Mouse (Mus musculus): ENCODE measurements around the gene Tmem131l. TPM values are rescaled to one million over a fixed set of nuclear protein-coding genes. Genes with fewer than 3 reads are reported as not detected.
A peak's percentile ranks its signal among the peaks of the same experiment; 100 is the strongest.
"Not testable (repeated sequence)": the region's sequence is repeated elsewhere in the genome, so short reads cannot be mapped to it uniquely, and the experiment has no call there.

Tmem131l gene
- polyA plus RNA-seq, 1 experiment, result 57.5 TPM

GRCm38 (mm10) chr3:83878801-83879200 lies 161.2 kb downstream of the Tmem131l start:
- Histone ChIP-seq H3K27ac (ENCODE audit: insufficient read depth, low read depth, low read length) (no peak overlapping the region), H3K4me1 (ENCODE audit: control insufficient read depth, insufficient read depth, low read length) (peaks cover 9% of the 10 kb centered on the region), H3K4me3 (ENCODE audit: insufficient read depth, low read length) (no peak overlapping the region)
- TF ChIP-seq CTCF (IDR thresholded peaks at IDR 0.05; ENCODE audit: low read depth, low read length), result no peak
- TF ChIP-seq POLR2A (IDR thresholded peaks at IDR 0.05; ENCODE audit: borderline replicate concordance, low read depth, low read length), result no peak

DNA sequence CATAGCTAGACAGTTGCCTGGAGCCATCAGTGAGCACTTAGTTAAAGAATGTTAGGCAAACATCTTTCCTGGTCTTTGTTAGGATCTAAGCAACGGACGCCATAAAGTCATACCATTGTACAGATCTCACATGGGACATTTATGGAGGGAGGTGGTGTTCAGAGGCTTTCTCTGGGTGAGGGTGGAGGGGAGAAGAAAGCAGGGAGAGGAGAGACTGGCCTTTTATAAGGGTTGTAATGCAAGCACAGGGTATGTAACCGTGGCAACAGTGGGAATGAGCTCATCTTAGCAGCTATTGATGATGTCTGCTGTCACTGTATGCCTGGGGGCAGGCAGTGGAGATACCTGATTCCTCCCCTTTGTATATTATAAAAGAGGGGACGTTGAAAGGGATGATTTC lies 163.7 kb downstream of the Tmem131l start:
- Histone ChIP-seq H3K27ac (ENCODE audit: insufficient read depth, low read depth, low read length) (no peak overlapping the region), H3K4me3 (ENCODE audit: insufficient read depth, low read length) (no peak overlapping the region), H3K4me1 (ENCODE audit: control insufficient read depth, insufficient read depth, low read length) (peaks cover 9% of the 10 kb centered on the region)
- TF ChIP-seq CTCF (IDR thresholded peaks at IDR 0.05; ENCODE audit: low read depth, low read length), result no peak
- no peak for TF ChIP-seq POLR2A (IDR thresholded peaks at IDR 0.05; ENCODE audit: borderline replicate concordance, low read depth, low read length)

- H3K4me3 ChIP-seq (ENCODE audit: insufficient read depth, low read length); H3K27ac ChIP-seq (ENCODE audit: insufficient read depth, low read depth, low read length); H3K4me1 ChIP-seq (ENCODE audit: control insufficient read depth, insufficient read depth, low read length): not testable (repeated sequence)
These were observed 164.9 kb downstream of the Tmem131l start for GRCm38 (mm10) chr3:83875078-83875477.

DNA sequence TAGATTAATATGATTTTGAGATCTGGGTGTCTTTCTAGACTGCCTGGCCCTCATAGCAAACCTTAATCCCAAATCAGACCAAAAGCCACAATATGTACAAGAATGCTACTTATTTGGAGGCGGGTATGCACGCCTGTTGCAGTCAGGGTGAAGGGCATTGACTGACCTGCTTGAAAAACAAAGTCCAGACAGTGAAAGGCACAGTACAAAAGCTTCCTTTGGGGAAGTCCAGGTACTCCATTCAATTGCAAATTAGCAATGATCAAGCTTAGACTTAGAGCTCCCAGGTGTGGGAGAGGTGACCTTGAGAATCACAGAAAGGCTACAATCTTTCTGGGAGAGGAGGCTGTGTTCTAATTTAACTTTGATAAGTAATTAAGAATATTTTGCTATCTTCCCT lies 167.1 kb downstream of the Tmem131l start:
- H3K4me1 ChIP-seq (ENCODE audit: control insufficient read depth, insufficient read depth, low read length); H3K4me3 ChIP-seq (ENCODE audit: insufficient read depth, low read length); H3K27ac ChIP-seq (ENCODE audit: insufficient read depth, low read depth, low read length): not testable (repeated sequence)

DNA sequence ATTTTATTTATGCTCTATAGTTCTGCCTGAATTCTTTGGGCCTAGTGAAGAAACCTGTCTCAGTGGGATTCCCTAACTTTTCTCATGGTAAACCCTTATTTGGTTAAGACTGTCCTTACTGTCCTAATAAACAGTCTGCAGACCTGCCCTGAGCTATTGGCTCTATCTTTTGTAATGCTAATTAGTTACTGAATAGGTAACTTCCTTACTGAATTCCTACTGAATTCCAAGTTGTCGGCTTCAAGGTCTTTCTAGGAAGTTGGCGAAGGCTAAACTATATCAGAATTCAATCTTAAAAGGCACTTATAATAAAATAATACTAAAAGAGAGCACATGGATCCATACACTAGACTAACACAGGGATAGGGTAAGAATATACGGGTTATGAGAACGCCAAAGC lies 168.0 kb downstream of the Tmem131l start:
- H3K4me1 ChIP-seq (ENCODE audit: control insufficient read depth, insufficient read depth, low read length), result peaks cover 12% of the 10 kb centered on the region
- H3K4me3 ChIP-seq (ENCODE audit: insufficient read depth, low read length); H3K27ac ChIP-seq (ENCODE audit: insufficient read depth, low read depth, low read length): not testable (repeated sequence)

- peaks cover 14% of the 10 kb centered on the region for H3K4me1 ChIP-seq (ENCODE audit: control insufficient read depth, insufficient read depth, low read length)
- H3K4me3 ChIP-seq (ENCODE audit: insufficient read depth, low read length); H3K27ac ChIP-seq (ENCODE audit: insufficient read depth, low read depth, low read length): not testable (repeated sequence)
These were observed 168.4 kb downstream of the Tmem131l start for GRCm38 (mm10) chr3:83871559-83871958.

DNA sequence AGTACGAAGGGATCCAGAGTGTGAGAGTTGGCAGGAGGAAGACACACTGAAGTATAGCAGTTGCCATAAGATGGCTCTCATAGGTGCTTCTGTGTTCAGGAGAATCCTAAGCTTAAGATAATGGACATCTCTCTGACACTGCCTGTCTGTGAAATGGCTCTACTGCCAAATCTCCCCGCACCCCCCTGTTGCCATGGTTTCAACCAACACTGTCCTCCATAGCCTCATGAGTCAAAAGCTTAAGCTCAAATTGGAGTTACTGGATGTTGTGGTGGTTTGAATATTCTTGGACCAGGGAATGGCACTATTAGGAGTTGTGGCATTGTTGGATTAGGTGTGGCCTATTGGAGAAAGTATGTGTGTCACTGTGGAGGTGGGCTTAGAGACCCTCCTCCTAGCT lies 170.2 kb downstream of the Tmem131l start:
- H3K4me1 ChIP-seq (ENCODE audit: control insufficient read depth, insufficient read depth, low read length), result peaks cover 12% of the 10 kb centered on the region
- no peak overlapping the region for H3K4me3 ChIP-seq (ENCODE audit: insufficient read depth, low read length)
- no peak overlapping the region for H3K27ac ChIP-seq (ENCODE audit: insufficient read depth, low read depth, low read length)
- no peak for TF ChIP-seq POLR2A (IDR thresholded peaks at IDR 0.05; ENCODE audit: borderline replicate concordance, low read depth, low read length)
- no peak for TF ChIP-seq CTCF (IDR thresholded peaks at IDR 0.05; ENCODE audit: low read depth, low read length)

- H3K27ac ChIP-seq (ENCODE audit: insufficient read depth, low read depth, low read length); H3K4me3 ChIP-seq (ENCODE audit: insufficient read depth, low read length): not testable (repeated sequence)
- peaks cover 32% of the 10 kb centered on the region for H3K4me1 ChIP-seq (ENCODE audit: control insufficient read depth, insufficient read depth, low read length)
These were observed 172.9 kb downstream of the Tmem131l start for GRCm38 (mm10) chr3:83867026-83867425.

- no peak overlapping the region for H3K4me3 ChIP-seq (ENCODE audit: insufficient read depth, low read length)
- no peak overlapping the region for H3K27ac ChIP-seq (ENCODE audit: insufficient read depth, low read depth, low read length)
- H3K4me1 ChIP-seq (ENCODE audit: control insufficient read depth, insufficient read depth, low read length), result peaks cover 46% of the 10 kb centered on the region
- TF ChIP-seq POLR2A (IDR thresholded peaks at IDR 0.05; ENCODE audit: borderline replicate concordance, low read depth, low read length) (no peak), CTCF (IDR thresholded peaks at IDR 0.05; ENCODE audit: low read depth, low read length) (no peak)
These were observed 174.8 kb downstream of the Tmem131l start for GRCm38 (mm10) chr3:83865216-83865615.

DNA sequence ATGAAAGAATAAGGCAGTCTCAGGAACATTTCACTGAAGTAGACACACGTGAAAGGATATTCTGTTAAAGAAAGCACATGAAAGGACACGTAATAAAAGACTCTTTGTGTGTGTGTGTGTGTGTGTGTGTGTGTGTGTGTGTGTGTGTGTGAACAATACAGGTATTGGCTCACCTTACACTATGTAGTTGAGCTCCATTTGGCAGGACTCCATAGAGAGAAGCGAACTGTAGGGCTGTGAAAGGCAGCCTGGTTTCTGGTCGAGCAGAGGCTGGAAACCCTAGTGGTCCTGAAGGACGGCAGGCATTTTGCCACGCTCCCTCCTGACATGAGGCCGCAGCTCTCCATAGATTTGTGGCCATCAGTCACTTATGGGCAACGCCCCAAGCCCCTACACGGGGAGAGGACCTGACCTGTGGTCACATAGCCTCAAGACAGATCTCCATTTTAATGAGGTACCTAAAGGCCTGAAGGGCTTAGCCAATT lies 175.9 kb downstream of the Tmem131l start:
- Histone ChIP-seq H3K27ac (ENCODE audit: insufficient read depth, low read depth, low read length) (peak overlapping the region; percentile 90), H3K4me3 (ENCODE audit: insufficient read depth, low read length) (no peak overlapping the region), H3K4me1 (ENCODE audit: control insufficient read depth, insufficient read depth, low read length) (peaks cover 55% of the 10 kb centered on the region)
- TF ChIP-seq POLR2A (IDR thresholded peaks at IDR 0.05; ENCODE audit: borderline replicate concordance, low read depth, low read length), result no peak
- no peak for TF ChIP-seq CTCF (IDR thresholded peaks at IDR 0.05; ENCODE audit: low read depth, low read length)

- Histone ChIP-seq H3K4me1 (ENCODE audit: control insufficient read depth, insufficient read depth, low read length) (peaks cover 63% of the 10 kb centered on the region), H3K27ac (ENCODE audit: insufficient read depth, low read depth, low read length) (peak overlapping the region; percentile 96), H3K4me3 (ENCODE audit: insufficient read depth, low read length) (peak overlapping the region; percentile 36)
These were observed 177.0 kb downstream of the Tmem131l start for GRCm38 (mm10) chr3:83862956-83863355.

More at GRCm38 (mm10) chr3:83862956-83863355, 177.0 kb downstream of the Tmem131l start:
- TF ChIP-seq CTCF (IDR thresholded peaks at IDR 0.05; ENCODE audit: low read depth, low read length), result no peak
- TF ChIP-seq POLR2A (IDR thresholded peaks at IDR 0.05; ENCODE audit: borderline replicate concordance, low read depth, low read length), result no peak
